Comparison of ENCODE assay signal across 10 mouse cellular contexts in the genomic region with DNA sequence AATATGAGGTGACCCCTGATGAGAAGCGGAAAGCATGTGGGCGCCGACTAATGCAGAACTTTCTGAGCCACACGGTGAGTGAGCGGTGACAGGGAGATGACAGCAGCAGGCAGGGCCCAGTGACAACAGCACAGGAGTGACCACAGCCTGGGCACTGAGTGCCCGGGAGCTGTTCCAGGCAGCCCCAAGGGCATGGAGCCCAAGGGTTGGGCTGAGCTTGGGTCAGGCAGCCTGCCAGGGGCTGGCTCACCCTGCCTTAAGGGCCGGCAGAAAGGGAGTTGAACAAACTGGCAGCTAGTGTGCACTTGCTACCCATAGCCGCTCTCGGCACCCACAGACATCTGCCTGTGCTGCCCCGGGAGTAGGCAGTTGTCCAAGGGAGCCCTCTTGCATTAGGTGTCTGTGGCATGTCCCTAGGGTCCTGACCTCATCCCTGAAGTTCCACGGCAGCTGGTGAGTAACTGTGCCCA. TPM values are rescaled to one million over a fixed set of nuclear protein-coding genes. Genes with fewer than 3 reads are reported as not detected.
DNase-seq lines count a peak whose midpoint lies in the region; ATAC-seq lines count a peak whose summit lies in the region.
"Had no signal": no experiment of that assay in that cellular context is flagged by ENCODE, and none has a peak within 500 bp of the region (broad histone marks: within the 10 kb centered on the region; RNA-seq: fewer than 3 reads in every experiment).

No protein-coding gene starts in this region.

- no peaks in the 10 kb centered on the region for H3K9me3 ChIP-seq in kidney, embryonic 14.5 days (ENCODE audit: control insufficient read depth, low read length)
- no peaks in the 10 kb centered on the region for H3K9me3 ChIP-seq in forebrain, embryonic 11.5 days (ENCODE audit: control insufficient read depth, low read length)
- H3K9me3 ChIP-seq in midbrain, embryonic 13.5 days = no peaks in the 10 kb centered on the region
- H3K9me3 ChIP-seq: embryonic facial prominence, embryonic 13.5 days had no signal

- H3K4me1 ChIP-seq in kidney, embryonic 14.5 days (ENCODE audit: control insufficient read depth, insufficient read depth, low read length) = peaks cover 18% of the 10 kb centered on the region
- peaks cover 8% of the 10 kb centered on the region; the same call in 1 of the 2 replicates for H3K4me1 ChIP-seq in forebrain, embryonic 11.5 days (replicated peaks; ENCODE audit: control insufficient read depth, insufficient read depth, low read length)
- H3K4me1 ChIP-seq in midbrain, embryonic 13.5 days (replicated peaks) = peaks cover 27% of the 10 kb centered on the region

- H3K9ac ChIP-seq in kidney, embryonic 14.5 days (ENCODE audit: low read depth, low read length) = no peak overlapping the region
- H3K9ac ChIP-seq in forebrain, embryonic 11.5 days (ENCODE audit: low read length) = no peak overlapping the region
- no peak overlapping the region for H3K9ac ChIP-seq in midbrain, embryonic 13.5 days (replicated peaks)
- H3K9ac ChIP-seq: embryonic facial prominence, embryonic 13.5 days had no signal

- H3K27me3 ChIP-seq in kidney, embryonic 14.5 days (ENCODE audit: control insufficient read depth, insufficient read depth, low read length) = no peaks in the 10 kb centered on the region
- no peaks in the 10 kb centered on the region for H3K27me3 ChIP-seq in forebrain, embryonic 11.5 days (ENCODE audit: control insufficient read depth, insufficient read depth, low read length)
- no peaks in the 10 kb centered on the region for H3K27me3 ChIP-seq in midbrain, embryonic 13.5 days
- H3K27me3 ChIP-seq: embryonic facial prominence, embryonic 13.5 days; Patski had no signal

- H3K27ac ChIP-seq in kidney, embryonic 14.5 days (ENCODE audit: low read depth, low read length) = no peak overlapping the region
- H3K27ac ChIP-seq in forebrain, embryonic 11.5 days (ENCODE audit: low read depth, low read length) = no peak overlapping the region
- no peak overlapping the region for H3K27ac ChIP-seq in midbrain, embryonic 13.5 days
- H3K27ac ChIP-seq: embryonic facial prominence, embryonic 13.5 days had no signal

- WGBS in kidney, embryonic 14.5 days = 89% methylated on average over 11 of the region's 11 CpGs
- WGBS in forebrain, embryonic 11.5 days = 95% methylated on average over 11 of the region's 11 CpGs
- 93% methylated on average over 11 of the region's 11 CpGs for WGBS in midbrain, embryonic 13.5 days

- H3K4me2 ChIP-seq in kidney, embryonic 14.5 days (replicated peaks; ENCODE audit: low read depth, low read length) = no peak overlapping the region
- no peak overlapping the region for H3K4me2 ChIP-seq in forebrain, embryonic 11.5 days (ENCODE audit: low read depth, low read length, severe bottlenecking)
- H3K4me2 ChIP-seq in midbrain, embryonic 13.5 days (replicated peaks) = no peak overlapping the region
- H3K4me2 ChIP-seq: embryonic facial prominence, embryonic 13.5 days had no signal

- peaks cover 59% of the 10 kb centered on the region for H3K36me3 ChIP-seq in kidney, embryonic 14.5 days (ENCODE audit: control insufficient read depth, insufficient read depth, low read length)
- peaks cover 24% of the 10 kb centered on the region; the same call in 1 of the 2 replicates for H3K36me3 ChIP-seq in forebrain, embryonic 11.5 days (ENCODE audit: control insufficient read depth, insufficient read depth, low read length)
- H3K36me3 ChIP-seq in midbrain, embryonic 13.5 days = peaks cover 64% of the 10 kb centered on the region

- peak; percentile 40 for DNase-seq in kidney, adult 18-20 months
- peak; percentile 95 for DNase-seq in Muller cell, postnatal 12 days (ENCODE audit: inconsistent ontology term)
- peak; percentile 62 to 77 for DNase-seq in cerebellum, postnatal 25 days
- DNase-seq in left cerebral cortex, postnatal 10 days (ENCODE audit: extremely low spot score in 1 of 2, low spot score in 2 of 2) = peak; percentile 51 to 67
- no peak for DNase-seq in forebrain, embryonic 11.5 days (ENCODE audit: low spot score)

- ATAC-seq in kidney, embryonic 14.5 days (ENCODE audit: low FRiP score, low TSS enrichment) = no peak
- no peak for ATAC-seq in forebrain, embryonic 11.5 days (replicated peaks; ENCODE audit: low FRiP score)
- ATAC-seq in midbrain, embryonic 13.5 days = no peak
- ATAC-seq in erythroblast, adult 5-6 weeks (replicated peaks; ENCODE audit: low FRiP score, poor library complexity, severe bottlenecking) = no peak
- ATAC-seq: Patski had no signal

- intact Hi-C loops in left cerebral cortex, postnatal 10 days (cut with DNase I) = no loop called here

- no peak overlapping the region for H3K4me3 ChIP-seq in kidney, embryonic 14.5 days (ENCODE audit: low read length)
- H3K4me3 ChIP-seq in forebrain, embryonic 11.5 days (ENCODE audit: low read depth, low read length) = no peak overlapping the region
- H3K4me3 ChIP-seq in midbrain, embryonic 13.5 days (replicated peaks) = no peak overlapping the region
- H3K4me3 ChIP-seq: embryonic facial prominence, embryonic 13.5 days had no signal

RNA-seq across cellular contexts. Expression of a gene that starts 5.7 kb away (rescaled TPM):
- 38.9 and 59.3 TPM in 2 replicates for polyA plus RNA-seq in kidney, embryonic 14.5 days (2014; fragmentation: Nextera tagmentation; extraction: Ambion mirVana)
- total RNA-seq in left cerebral cortex, postnatal 10 days (2021) = 10 to 100 TPM; 70.6 to 73.0 TPM
- polyA plus RNA-seq in forebrain, embryonic 11.5 days (2014; fragmentation: Nextera tagmentation; extraction: Ambion mirVana) = 69.5 and 79.2 TPM in 2 replicates
- 26.8 and 35.7 TPM in 2 replicates for polyA plus RNA-seq in midbrain, embryonic 13.5 days (2015; fragmentation: Nextera tagmentation; extraction: Ambion mirVana)
- 24.2 and 25.2 TPM in 2 replicates for total RNA-seq in erythroblast, adult 5-6 weeks (2015; ENCODE audit: low replicate concordance)
- 33.4 and 38.2 TPM in 2 replicates for total RNA-seq in erythroblast, adult 5-6 weeks (2017; ENCODE audit: low replicate concordance)

RNA-seq across cellular contexts. Expression of a gene that starts 13.5 kb away (rescaled TPM):
- 0.77 and 3.4 TPM in 2 replicates for polyA plus RNA-seq in kidney, embryonic 14.5 days (2014; fragmentation: Nextera tagmentation; extraction: Ambion mirVana)
- total RNA-seq in left cerebral cortex, postnatal 10 days (2021) = 100 to 1,000 TPM in 1 of 2 experiments, 10 to 100 TPM in 1; 91.9 to 103 TPM
- polyA plus RNA-seq in forebrain, embryonic 11.5 days (2014; fragmentation: Nextera tagmentation; extraction: Ambion mirVana) = 2.3 and 3.9 TPM in 2 replicates
- 2.3 and 2.8 TPM in 2 replicates for polyA plus RNA-seq in midbrain, embryonic 13.5 days (2015; fragmentation: Nextera tagmentation; extraction: Ambion mirVana)
- total RNA-seq in erythroblast, adult 5-6 weeks (2015; ENCODE audit: low replicate concordance) = not detected in 2 replicates
- total RNA-seq in erythroblast, adult 5-6 weeks (2017; ENCODE audit: low replicate concordance) = not detected in 2 replicates

RNA-seq across cellular contexts. Expression of a gene that starts 24.0 kb away (rescaled TPM):
- polyA plus RNA-seq in kidney, embryonic 14.5 days (2014; fragmentation: Nextera tagmentation; extraction: Ambion mirVana) = not detected in 2 replicates
- total RNA-seq in left cerebral cortex, postnatal 10 days (2021) = under 1 TPM; 0.58 to 0.87 TPM
- not detected in 2 replicates for polyA plus RNA-seq in forebrain, embryonic 11.5 days (2014; fragmentation: Nextera tagmentation; extraction: Ambion mirVana)
- polyA plus RNA-seq in midbrain, embryonic 13.5 days (2015; fragmentation: Nextera tagmentation; extraction: Ambion mirVana) = not detected in 2 replicates
- not detected in 2 replicates for total RNA-seq in erythroblast, adult 5-6 weeks (2015; ENCODE audit: low replicate concordance)
- not detected in 2 replicates for total RNA-seq in erythroblast, adult 5-6 weeks (2017; ENCODE audit: low replicate concordance)
- polyA plus RNA-seq: Patski had no signal

RNA-seq across cellular contexts. Expression of a gene that starts 35.5 kb away (rescaled TPM):
- polyA plus RNA-seq in kidney, embryonic 14.5 days (2014; fragmentation: Nextera tagmentation; extraction: Ambion mirVana) = not detected in 2 replicates
- total RNA-seq in left cerebral cortex, postnatal 10 days (2021) = under 1 TPM; 0.71 to 0.73 TPM
- polyA plus RNA-seq in forebrain, embryonic 11.5 days (2014; fragmentation: Nextera tagmentation; extraction: Ambion mirVana) = not detected in 2 replicates
- polyA plus RNA-seq in midbrain, embryonic 13.5 days (2015; fragmentation: Nextera tagmentation; extraction: Ambion mirVana) = not detected in 2 replicates
- not detected in 2 replicates for total RNA-seq in erythroblast, adult 5-6 weeks (2015; ENCODE audit: low replicate concordance)
- total RNA-seq in erythroblast, adult 5-6 weeks (2017; ENCODE audit: low replicate concordance) = not detected in 2 replicates
- polyA plus RNA-seq: embryonic facial prominence, embryonic 13.5 days; Patski had no signal

RNA-seq across cellular contexts. Expression of a gene that starts 37.4 kb away (rescaled TPM):
- 118 and 164 TPM in 2 replicates for polyA plus RNA-seq in kidney, embryonic 14.5 days (2014; fragmentation: Nextera tagmentation; extraction: Ambion mirVana)
- total RNA-seq in left cerebral cortex, postnatal 10 days (2021) = 100 to 1,000 TPM; 350 to 366 TPM
- 411 and 418 TPM in 2 replicates for polyA plus RNA-seq in forebrain, embryonic 11.5 days (2014; fragmentation: Nextera tagmentation; extraction: Ambion mirVana)
- polyA plus RNA-seq in midbrain, embryonic 13.5 days (2015; fragmentation: Nextera tagmentation; extraction: Ambion mirVana) = 655 and 674 TPM in 2 replicates
- 0.42 TPM in 1 of 2 replicates, not detected in the other for total RNA-seq in erythroblast, adult 5-6 weeks (2015; ENCODE audit: low replicate concordance)
- total RNA-seq in erythroblast, adult 5-6 weeks (2017; ENCODE audit: low replicate concordance) = not detected in 2 replicates
